Mouse (Mus musculus): Measurements from ENCODE around the gene Pitpnm1. TPM values are rescaled to one million over a fixed set of nuclear protein-coding genes. Genes with fewer than 3 reads are reported as not detected.
"Not testable (repeated sequence)": the region's sequence is repeated elsewhere in the genome, so short reads cannot be mapped to it uniquely, and the experiment has no call there.

Gene Pitpnm1
- total RNA-seq (2022) = 1 to 10 TPM; 1.1 to 3.3 (median 2.4) TPM

- DNase-seq (ENCODE audit: low spot score in 2 of 2) = peak; percentile 44 to 61
Observed at GRCm38 (mm10) chr19:4099837-4100717, at the start of gene Pitpnm1. Gene Pitpnm1 (plus strand): TSS chr19:4099998.

- DNase-seq (ENCODE audit: low spot score in 2 of 2) = no peak
Observed at GRCm38 (mm10) chr19:4051016-4051415, 48.8 kb upstream of the Pitpnm1 start.

- DNase-seq (ENCODE audit: low spot score in 2 of 2) = peak; percentile 41 to 50
Observed at GRCm38 (mm10) chr19:4051741-4052515, 47.9 kb upstream of the Pitpnm1 start.

GRCm38 (mm10) chr19:4052516-4053030 is 47.2 kb upstream of the Pitpnm1 start:
- DNase-seq (ENCODE audit: low spot score in 2 of 2) = no peak

DNA sequence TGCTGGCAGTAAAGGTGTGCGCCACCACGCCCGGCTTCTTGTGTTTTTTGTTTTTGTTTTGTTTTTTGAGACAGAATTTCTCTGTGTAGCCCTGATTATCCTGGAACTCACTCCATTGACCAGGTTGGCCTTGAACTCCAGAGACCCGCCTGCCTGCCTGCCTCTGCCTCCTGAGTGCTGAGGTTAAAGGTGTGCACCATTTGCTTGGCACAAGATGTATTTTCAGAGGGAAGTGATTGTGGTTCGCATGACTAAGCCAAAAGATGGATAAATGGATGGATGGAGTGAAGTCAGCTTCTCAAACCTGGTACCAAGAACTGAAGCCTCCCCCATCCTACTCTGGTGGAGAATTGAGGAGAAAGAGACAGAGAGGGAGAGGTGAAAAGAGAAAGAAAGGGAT is 45.2 kb upstream of the Pitpnm1 start:
- DNase-seq (ENCODE audit: low spot score in 2 of 2) = no peak

DNA sequence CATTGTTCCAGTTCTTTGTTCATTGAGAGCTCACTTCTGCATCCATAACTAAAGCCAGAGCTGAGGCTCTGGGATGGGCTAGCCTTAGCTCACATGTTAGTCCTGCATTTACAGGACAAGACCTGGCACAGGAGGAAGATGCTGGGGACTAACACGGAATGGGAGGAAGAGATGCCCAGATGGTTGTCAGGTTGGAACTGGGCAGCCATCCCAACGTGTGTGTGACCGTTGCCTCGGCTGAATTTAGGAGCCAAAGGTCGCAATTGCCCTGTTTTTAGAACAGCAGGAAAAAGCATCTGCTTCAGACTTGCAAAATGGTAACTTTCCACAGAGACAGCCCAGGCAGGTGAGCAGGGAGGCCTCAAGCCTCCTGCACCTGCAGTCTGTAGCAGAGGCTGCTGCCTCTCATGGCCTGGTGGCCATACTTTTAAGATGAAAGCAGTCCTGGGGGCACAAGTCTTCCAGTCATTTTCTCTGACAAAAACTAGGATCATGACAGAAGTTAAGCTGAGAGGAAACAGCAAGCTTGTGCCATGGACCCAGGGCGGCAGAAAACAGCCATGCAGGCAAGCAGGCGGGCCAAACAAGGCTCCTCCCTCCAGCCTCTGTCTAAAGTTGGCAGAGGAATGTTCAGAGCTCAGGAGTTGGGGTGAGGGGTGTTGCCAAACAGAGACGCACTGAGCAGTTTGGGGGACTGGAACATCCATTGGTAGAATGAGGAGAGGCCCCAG is 44.4 kb upstream of the Pitpnm1 start:
- no peak for DNase-seq (ENCODE audit: low spot score in 2 of 2)

DNA sequence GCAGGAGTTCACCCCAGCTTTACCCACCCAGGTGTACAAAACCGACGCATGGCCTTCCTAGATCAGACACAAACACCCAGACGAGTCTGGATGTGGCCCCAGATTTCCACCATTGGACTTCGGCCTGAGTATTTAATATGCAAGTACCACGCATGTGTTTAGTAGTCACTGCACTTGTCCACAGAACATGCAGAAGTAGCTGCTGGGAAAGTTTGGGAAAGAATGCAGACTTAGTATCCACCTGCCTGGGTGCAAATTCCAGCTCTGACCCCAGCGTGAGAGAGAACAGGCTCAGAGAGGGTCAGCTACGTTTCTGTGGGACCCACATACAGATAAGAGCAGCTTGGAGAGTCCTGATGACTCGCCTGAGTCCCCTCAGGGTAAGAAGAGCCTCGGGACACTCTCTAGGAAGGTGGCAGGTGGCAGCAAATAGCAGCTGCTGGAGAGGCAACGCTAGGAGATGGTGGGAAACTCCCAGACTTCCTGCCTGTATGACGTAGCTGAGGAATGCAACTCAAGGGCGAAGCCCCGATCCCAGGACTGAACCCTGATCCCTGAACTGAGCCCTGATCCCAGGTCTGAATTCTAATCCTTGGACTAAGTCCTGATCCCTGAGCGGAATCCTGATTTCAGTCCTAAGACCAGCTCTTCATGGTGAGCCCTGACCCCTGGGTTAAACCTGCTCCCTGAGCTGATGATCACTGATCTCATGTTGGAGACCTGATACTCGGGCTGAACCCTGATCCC is 43.7 kb upstream of the Pitpnm1 start:
- DNase-seq (ENCODE audit: low spot score in 2 of 2) = no peak

DNA sequence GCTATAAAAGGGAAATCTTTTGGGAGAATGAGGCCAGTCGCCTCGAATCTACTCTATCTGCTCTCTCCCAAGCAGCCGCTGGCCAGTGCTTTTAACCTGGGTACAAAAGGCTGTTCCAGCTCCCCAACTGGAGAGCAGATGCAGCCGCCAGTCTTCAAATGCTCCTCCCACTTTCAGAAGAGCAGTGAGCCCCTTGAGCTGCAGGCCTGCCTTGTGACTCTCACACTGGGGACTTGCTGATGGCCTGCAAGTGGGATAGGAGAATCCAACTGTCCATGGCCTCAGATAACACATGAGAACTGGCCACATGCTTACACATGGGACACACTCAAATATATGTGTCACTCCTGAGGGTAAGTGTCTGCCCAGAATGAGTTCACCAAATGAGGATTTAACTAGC is 43.1 kb upstream of the Pitpnm1 start:
- no peak for DNase-seq (ENCODE audit: low spot score in 2 of 2)

DNA sequence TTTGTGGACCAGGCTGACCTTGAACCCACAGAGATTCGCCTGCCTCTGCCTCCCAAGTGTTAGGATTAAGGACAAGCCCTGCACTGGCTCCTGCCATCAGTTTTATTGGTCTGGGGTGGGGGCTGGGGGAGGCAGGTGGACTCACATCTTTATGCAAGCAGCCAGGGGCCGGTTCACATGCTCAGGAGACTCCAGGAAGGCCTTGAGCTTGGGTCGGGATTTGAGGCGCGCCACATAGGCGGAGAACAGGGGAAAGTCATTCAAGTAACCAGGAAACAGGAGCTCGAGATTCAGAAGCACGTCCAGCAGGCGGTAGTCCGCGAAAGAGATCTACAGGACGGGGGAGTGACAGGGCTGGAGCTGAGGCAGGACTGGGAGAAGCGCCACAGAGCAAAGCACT is 42.4 kb upstream of the Pitpnm1 start:
- no peak for DNase-seq (ENCODE audit: low spot score in 2 of 2)

- DNase-seq (ENCODE audit: low spot score in 2 of 2) = no peak
Observed at GRCm38 (mm10) chr19:4057962-4058361, 41.8 kb upstream of the Pitpnm1 start.

DNA sequence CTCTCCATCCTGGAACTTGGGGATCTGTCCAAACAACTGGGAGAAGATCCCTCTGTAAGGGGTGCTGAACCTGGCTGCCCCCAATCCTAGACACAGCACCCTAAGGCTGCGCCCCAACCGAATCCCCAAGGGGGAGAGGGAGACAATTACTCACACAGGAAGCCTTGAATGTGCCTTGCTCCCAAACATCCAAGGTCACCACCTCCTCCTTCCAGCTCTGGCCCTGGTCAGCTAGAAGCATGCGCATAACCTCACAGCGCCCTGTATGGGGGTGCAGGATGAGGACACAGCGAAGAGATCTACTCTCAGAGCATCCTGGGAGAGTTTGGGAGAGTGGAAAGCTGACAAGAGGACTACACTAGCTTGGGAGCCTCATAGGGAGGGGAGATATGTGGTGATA is 41.2 kb upstream of the Pitpnm1 start:
- no peak for DNase-seq (ENCODE audit: low spot score in 2 of 2)

GRCm38 (mm10) chr19:4059069-4059740 is 40.6 kb upstream of the Pitpnm1 start, which contains the start of gene Gstp3:
Gene Gstp3 (minus strand): TSS chr19:4059569.
- DNase-seq (ENCODE audit: low spot score in 2 of 2) = no peak

DNA sequence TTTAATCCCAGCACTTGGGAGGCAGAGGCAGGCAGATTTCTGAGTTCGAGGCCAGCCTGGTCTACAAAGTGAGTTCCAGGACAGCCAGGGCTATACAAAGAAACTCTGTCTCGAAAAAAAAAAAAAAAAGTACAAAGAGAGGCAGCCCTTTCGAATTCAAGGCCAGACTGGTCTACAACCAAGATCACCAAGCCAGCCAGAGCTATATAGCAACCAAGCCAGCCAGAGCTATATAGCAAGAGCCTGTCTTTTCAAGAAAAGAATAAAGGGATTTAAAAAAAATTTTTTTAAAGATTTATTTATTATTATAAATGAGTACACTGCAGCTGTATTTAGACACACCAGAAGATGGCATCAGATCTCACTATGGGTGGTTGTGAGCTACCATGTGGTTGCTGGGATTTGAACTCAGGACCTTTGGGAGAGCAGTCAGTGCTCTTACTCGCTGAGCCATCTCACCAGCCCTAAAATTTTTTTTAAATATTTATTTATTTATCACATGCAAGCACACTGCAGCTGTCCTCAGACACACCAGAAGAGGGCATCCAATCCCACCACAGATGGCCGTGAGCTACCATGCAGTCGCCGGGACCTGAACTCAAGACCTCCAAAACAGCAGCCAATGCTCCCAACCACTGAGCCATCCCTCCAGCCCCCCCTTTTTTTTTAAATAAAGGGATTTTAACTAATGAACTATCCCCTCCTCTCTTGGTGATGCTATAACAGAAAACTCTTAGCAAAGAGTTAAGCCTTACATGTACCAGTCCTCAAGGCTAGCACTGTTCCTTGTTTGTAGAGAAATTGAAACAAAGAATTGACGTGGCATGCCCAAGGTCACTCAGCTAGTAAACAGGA is 39.5 kb upstream of the Pitpnm1 start:
- not testable (repeated sequence) for DNase-seq (ENCODE audit: low spot score in 2 of 2)

- DNase-seq (ENCODE audit: low spot score in 2 of 2) = no peak
Observed at GRCm38 (mm10) chr19:4060899-4061465, 38.8 kb upstream of the Pitpnm1 start.

DNA sequence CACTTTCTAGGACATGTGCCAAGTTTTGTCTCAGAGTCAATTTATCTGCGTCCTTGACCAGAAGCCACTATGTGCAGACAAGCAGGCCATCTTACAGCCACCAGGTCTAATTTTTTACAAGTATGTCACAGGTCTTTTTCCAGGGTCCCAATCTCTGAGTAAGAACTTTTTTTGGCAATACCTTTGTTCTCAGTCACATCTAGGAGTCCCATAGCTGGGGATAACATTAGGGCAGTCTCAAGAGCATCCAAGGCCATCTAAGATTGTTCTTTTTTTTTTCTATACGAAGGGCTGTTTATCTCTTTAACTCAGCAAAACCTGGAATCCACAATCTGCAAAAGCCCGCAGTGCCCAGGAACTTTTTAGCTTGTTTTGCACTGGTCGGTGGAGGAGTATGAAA is 36.4 kb upstream of the Pitpnm1 start:
- DNase-seq (ENCODE audit: low spot score in 2 of 2) = not testable (repeated sequence)

DNA sequence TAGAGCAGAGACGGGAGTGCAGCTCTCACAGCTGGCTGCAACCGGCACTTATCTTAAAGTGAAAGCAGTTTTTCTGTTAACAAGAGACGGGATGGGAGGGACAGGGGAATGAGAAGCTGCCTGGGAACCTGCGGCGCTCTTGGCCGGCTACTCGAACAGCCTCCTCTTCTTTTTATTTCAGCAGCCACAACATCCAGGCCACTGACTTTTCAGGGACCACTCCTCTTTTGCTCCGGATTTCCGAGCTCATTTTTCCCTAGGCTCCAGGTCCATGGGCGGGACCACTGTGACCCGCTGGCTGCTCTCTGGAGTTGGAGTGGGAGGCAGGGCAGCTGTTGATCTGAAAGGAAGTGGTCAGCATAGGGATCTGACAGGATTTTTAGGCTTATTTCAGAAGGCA is 35.3 kb upstream of the Pitpnm1 start:
- DNase-seq (ENCODE audit: low spot score in 2 of 2) = not testable (repeated sequence)

DNA sequence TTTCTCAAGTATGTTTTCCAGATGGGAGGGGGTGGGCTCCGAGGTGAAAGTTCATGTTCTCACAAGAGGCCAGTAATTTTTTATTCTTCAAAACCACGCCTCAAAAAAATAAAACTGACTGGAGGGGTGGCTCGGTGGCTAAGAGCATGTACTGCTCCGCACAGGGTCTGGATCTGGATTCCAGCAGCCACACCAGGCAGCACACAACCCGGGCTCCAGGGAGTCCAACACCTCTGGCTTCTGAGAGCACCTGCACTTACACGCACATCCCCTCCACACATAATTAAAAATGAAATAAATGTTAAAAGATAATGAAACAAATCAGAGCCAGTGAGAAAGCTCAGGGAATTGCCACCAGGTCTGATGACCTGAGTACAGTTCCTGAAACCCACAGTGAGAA is 33.5 kb upstream of the Pitpnm1 start:
- no peak for DNase-seq (ENCODE audit: low spot score in 2 of 2)

DNA sequence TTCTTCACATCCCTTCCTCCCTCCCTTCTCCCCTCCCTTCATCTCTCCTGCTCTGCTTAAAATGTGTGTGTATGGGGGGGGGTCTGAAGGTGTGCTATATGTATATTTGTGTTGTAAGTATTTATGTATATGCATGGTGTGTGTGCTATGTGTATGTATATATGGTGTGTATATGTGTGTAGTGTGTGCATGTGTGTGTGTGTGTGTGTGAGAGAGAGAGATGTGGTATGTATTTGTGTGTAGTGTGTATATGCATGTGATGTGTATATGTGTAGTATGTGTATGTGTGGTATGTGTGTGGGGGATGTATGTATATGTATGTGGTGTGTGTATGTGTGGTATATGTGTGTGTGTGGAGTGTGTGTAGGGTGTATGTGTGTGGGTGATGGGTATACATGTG is 32.9 kb upstream of the Pitpnm1 start:
- DNase-seq (ENCODE audit: low spot score in 2 of 2) = no peak

- DNase-seq (ENCODE audit: low spot score in 2 of 2) = not testable (repeated sequence)
Observed at GRCm38 (mm10) chr19:4068242-4068641, 31.6 kb upstream of the Pitpnm1 start.
